Mouse (Mus musculus) small intestine, adult 2 months (tissue): ENCODE measurements around the gene Adipoq.

ENCODE experiments used
- CTCF ChIP-seq: fragments of 200-500 bp; IDR thresholded peaks from 2 replicates; pipeline ENCODE4 v1.5.1; 2012; ENCODE audit warnings: low read depth, mild to moderate bottlenecking, control low read depth, inconsistent platforms, low read length, moderate library complexity, mixed read lengths; ENCODE audit not compliant: insufficient replicate concordance, insufficient read length; ENCODE audit errors: extremely low read depth
- POLR2A ChIP-seq: fragments of 200-500 bp; IDR thresholded peaks from 2 replicates; pipeline ENCODE4 v1.6.1; 2012; ENCODE audit warnings: low read depth, mild to moderate bottlenecking, control low read depth, inconsistent platforms, low read length, moderate library complexity

GRCm38 (mm10) chr16:23157013-23157412 is 10.7 kb downstream of the Adipoq start:
- no peak for TF ChIP-seq POLR2A
- TF ChIP-seq CTCF = no peak
